Mouse (Mus musculus) mature B cell (primary cell): ENCODE data around the gene Cgnl1.

ENCODE experiments used
- in situ Hi-C: fragments of 300-500 bp; cut with MboI; formaldehyde crosslinking; loops from 2 replicates; pipeline ENCODE4 v1.14.3; 2019

Cgnl1 gene

GRCm38 (mm10) chr9:71766902-71767301 is 4.5 kb downstream of the Cgnl1 start:
- in situ Hi-C loops: no loop called here

- in situ Hi-C loops: no loop called here
Measured at GRCm38 (mm10) chr9:71766306-71766705, 5.1 kb downstream of the Cgnl1 start.

GRCm38 (mm10) chr9:71764551-71764950 is 6.9 kb downstream of the Cgnl1 start:
- in situ Hi-C loops: no loop called here

GRCm38 (mm10) chr9:71763273-71763672 is 8.1 kb downstream of the Cgnl1 start:
- in situ Hi-C loops: no loop called here

GRCm38 (mm10) chr9:71761663-71762062 is 9.7 kb downstream of the Cgnl1 start:
- in situ Hi-C loops: no loop called here

GRCm38 (mm10) chr9:71760518-71761141 is 10.8 kb downstream of the Cgnl1 start:
- in situ Hi-C loops: no loop called here

- in situ Hi-C loops: no loop called here
Measured at GRCm38 (mm10) chr9:71759893-71760292, 11.5 kb downstream of the Cgnl1 start.

GRCm38 (mm10) chr9:71757386-71757785 is 14.0 kb downstream of the Cgnl1 start:
- in situ Hi-C loops: no loop called here

GRCm38 (mm10) chr9:71756916-71757315 is 14.5 kb downstream of the Cgnl1 start:
- in situ Hi-C loops: no loop called here

GRCm38 (mm10) chr9:71753981-71754380 is 17.4 kb downstream of the Cgnl1 start:
- in situ Hi-C loops: no loop called here

- in situ Hi-C loops: no loop called here
Measured at GRCm38 (mm10) chr9:71753529-71753928, 17.9 kb downstream of the Cgnl1 start.

GRCm38 (mm10) chr9:71753117-71753516 is 18.3 kb downstream of the Cgnl1 start:
- in situ Hi-C loops: no loop called here

GRCm38 (mm10) chr9:71750015-71750672 is 21.3 kb downstream of the Cgnl1 start:
- in situ Hi-C loops: no loop called here

- in situ Hi-C loops: no loop called here
Measured at GRCm38 (mm10) chr9:71746405-71746804, 25.0 kb downstream of the Cgnl1 start.

- in situ Hi-C loops: no loop called here
Measured at GRCm38 (mm10) chr9:71738081-71738930, 33.1 kb downstream of the Cgnl1 start.

- in situ Hi-C loops: no loop called here
Measured at GRCm38 (mm10) chr9:71737257-71738023, 34.0 kb downstream of the Cgnl1 start.

- in situ Hi-C loops: no loop called here
Measured at GRCm38 (mm10) chr9:71735886-71736285, 35.5 kb downstream of the Cgnl1 start.

GRCm38 (mm10) chr9:71733559-71733958 is 37.8 kb downstream of the Cgnl1 start:
- in situ Hi-C loops: no loop called here

- in situ Hi-C loops: no loop called here
Measured at GRCm38 (mm10) chr9:71728822-71729311, 42.5 kb downstream of the Cgnl1 start.

- in situ Hi-C loops: no loop called here
Measured at GRCm38 (mm10) chr9:71727233-71727632, 44.2 kb downstream of the Cgnl1 start.

GRCm38 (mm10) chr9:71726121-71726520 is 45.3 kb downstream of the Cgnl1 start:
- in situ Hi-C loops: no loop called here

GRCm38 (mm10) chr9:71722366-71722765 is 49.0 kb downstream of the Cgnl1 start:
- in situ Hi-C loops: no loop called here
